Mouse (Mus musculus) cerebellum, postnatal 4 days (tissue): ENCODE results near the gene Fam126b.
"Not testable (repeated sequence)": the region's sequence is repeated elsewhere in the genome, so short reads cannot be mapped to it uniquely, and the experiment has no call there.

Experiments
- DNase-seq, 2 experiments: peaks; one replicate each; pipeline ENCODE4 v3.0.0; 2022; ENCODE audit warnings: low spot score in 2 of 2, mixed read lengths in 1 of 2

Gene Fam126b

GRCm38 (mm10) chr1:58586171-58586997 is at the start of gene Fam126b, which contains the start of gene Ndufb3:
Gene Fam126b, minus strand, starts transcription at chr1:58586323.
Gene Ndufb3, plus strand, starts transcription at chr1:58586384.
- peak; percentile 70 to 86 for DNase-seq

GRCm38 (mm10) chr1:58628847-58629246 is 42.7 kb upstream of the Fam126b start:
- DNase-seq, result not testable (repeated sequence)

- DNase-seq, result no peak
These were observed 36.0 kb upstream of the Fam126b start for GRCm38 (mm10) chr1:58621996-58622748.

- no peak for DNase-seq
These were observed 35.1 kb upstream of the Fam126b start for GRCm38 (mm10) chr1:58621251-58621650.

DNA sequence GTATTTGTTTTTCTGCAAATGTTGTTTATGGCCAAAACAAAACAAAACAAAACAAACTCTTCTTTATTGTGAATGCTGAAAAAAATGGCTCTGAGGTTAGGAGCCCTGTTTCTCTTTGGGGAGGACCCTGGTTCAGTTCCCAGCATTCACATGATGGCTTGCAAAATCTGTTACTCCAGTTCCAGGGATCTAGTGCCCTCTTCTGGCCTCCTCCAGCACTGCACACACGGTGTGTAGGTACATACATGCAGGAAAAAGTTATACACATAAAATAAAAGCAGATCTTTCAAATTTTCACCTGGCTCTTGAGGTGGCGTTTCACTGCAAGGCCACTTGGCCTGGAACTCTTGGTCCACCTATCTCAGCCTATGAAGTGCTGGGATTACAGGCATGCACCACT is 32.6 kb upstream of the Fam126b start:
- no peak for DNase-seq

DNA sequence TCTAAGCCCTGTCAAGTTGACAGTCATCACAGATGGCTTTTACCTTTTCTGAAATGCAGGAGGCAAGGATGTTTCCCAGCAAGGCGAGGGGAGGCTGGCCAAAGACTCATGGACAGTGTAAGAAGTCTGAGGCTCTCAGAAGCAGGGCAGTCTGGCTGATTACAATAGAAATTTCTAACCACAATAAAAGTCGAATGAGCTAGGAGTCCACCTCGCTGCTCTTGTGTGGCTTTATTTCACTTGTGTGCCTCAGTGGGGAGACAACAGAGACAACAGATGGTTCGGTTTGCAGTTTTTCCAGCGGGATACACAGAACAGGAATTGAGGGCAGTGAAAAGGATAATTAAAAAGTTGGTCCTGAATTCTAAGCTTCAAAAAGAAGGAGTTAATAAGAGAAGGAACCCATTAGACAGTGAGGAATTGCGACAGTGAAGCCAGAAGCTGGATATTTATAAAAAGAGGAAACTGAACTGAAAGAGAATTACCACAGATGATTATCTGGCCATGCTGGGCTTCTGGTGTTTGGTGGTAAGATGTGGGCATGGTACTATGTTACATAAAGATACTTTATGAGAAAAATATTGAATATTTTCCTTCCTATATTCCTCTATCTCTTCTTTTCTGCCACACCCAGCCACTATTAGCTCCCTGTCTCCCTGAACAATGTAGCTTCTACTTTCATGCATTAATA is 32.0 kb upstream of the Fam126b start:
- no peak for DNase-seq

DNA sequence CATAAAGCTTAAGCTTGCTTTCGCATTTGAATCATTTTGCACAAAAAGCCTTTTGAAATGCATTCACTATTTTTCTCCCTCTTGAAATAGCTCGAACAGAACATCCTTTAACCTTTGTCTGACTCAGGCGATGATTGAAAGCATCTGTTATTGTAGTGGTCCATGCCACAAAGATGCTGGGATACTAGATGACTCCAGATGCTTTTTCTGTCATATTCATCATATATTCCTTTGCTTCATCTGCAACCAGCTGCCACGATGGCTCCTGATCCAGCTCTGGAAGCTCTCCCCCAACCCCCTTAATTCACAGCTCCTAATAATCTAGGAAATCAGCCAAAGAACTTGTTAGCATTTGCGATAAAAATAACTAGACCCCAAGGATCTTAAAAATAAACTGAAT is 31.0 kb upstream of the Fam126b start:
- no peak for DNase-seq

- no peak for DNase-seq
These were observed 30.1 kb upstream of the Fam126b start for GRCm38 (mm10) chr1:58616176-58616575.

GRCm38 (mm10) chr1:58615146-58615545 is 29.0 kb upstream of the Fam126b start:
- DNase-seq, result no peak

GRCm38 (mm10) chr1:58614424-58614823 is 28.3 kb upstream of the Fam126b start:
- no peak for DNase-seq

DNA sequence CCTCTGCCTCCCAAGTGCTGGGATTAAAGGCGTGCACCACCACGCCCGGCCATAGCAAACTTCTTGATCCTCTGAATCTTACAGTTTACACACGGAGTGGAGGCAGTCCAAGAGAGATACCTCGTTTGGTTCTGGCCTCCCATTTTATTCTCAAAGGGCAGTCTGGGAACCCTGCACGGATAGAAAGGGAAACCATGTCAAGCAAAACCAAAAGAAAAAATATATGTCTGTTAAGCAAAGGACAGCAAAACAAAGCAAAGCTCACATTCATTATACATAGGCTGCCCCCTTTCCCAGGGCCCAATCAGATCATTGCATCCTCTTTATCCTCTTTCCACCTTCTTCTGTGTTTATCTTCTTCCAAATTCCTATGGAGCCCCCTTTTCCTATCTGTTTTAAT is 27.7 kb upstream of the Fam126b start:
- peak in 1 of 2 experiments; percentile 49 for DNase-seq

- no peak for DNase-seq
These were observed 24.5 kb upstream of the Fam126b start for GRCm38 (mm10) chr1:58610611-58611010.

GRCm38 (mm10) chr1:58610166-58610565 is 24.0 kb upstream of the Fam126b start:
- DNase-seq, result no peak

DNA sequence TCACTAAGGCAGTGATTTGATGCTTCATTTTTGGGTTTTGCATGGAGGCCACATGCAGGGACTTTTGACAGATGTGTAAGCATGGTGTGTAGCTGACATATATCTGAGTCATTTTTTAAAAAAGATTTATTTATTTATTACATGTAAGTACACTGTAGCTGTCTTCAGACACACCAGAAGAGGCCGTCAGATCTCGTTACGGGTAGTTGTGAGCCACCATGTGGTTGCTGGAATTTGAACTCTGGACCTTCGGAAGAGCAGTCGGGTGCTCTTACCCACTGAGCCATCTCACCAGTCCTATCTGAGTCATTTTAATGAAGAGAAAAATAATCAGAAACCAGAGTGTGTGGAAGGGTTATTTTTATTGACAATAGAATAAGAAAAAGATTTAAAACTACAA is 23.5 kb upstream of the Fam126b start:
- not testable (repeated sequence) for DNase-seq

DNA sequence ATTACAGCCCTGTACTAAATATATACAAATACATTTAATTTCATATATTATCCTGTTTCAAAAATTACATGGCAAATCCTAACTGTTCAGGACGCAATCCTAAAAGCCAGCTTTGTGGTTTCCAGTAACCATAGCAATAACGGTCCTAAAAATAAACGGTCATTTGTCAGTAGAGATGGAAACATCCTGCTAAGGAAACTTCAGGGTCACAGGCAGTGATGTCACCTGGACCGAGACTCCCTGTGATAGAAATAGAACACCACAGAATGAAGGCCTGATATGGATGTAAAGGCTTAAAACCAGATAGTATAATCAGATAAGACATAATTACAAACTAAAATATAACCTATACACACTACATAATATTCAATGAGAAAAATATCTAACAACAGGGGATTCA is 17.6 kb upstream of the Fam126b start:
- no peak for DNase-seq

GRCm38 (mm10) chr1:58602681-58603080 is 16.6 kb upstream of the Fam126b start:
- DNase-seq, result no peak

DNA sequence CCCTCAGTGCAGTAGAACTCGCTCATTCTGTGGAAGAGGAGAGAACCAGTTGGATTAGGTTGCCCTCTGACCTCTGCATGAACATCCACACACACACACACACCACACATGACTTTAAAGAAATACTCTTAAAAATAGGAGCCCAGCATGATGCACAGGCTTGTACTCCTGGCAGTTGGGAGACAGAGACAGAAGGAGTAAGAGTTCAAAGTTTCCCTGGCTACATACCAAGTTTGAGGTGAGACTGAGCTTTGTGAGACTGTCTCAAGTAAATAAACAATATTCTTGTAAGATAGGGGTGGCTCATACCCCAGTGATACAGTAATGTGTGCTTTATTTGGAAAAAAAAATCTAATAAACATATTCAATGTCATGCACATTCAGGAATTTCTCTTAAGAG is 1.4 kb upstream of the Fam126b start:
- DNase-seq, result no peak

DNA sequence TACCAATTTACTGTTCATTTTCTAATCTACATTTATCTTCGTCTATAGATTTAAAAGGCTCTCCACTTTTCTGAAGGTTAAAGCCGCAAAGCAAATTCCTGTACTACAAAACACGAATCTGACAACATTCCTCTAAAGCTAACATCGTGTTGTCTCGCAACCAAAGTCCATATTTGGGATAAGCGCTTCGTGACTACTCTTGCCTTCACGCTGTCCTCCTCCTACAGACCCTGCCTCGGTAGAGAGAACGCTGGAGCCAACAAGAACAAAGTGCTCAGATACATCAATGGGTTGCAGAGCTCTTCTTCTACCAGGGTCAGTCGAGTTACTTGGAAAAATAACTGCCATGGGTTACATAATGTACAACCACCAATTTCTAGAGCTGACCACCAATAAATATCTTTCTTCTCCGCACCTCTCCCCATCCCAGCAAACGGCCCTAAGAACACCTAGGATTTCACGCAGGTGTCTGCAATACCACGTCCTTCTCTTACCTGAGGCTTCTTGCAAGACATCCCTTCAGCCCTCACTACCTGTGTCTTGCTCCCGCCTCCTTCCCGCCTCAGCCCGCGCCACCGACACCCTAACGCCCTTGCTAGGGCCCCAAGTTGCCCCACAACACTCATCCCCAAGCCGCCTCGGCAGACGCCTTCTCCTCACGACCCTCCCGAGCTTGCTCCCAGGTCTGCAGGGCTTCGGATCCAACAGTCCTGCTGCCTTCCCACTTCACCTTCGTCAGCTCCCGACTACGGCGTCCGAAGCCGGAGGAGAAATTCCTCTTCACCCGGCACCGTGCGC is 551 bp downstream of the Fam126b start:
- DNase-seq, result no peak

GRCm38 (mm10) chr1:58584271-58584670 is 1.9 kb downstream of the Fam126b start:
- DNase-seq, result no peak

DNA sequence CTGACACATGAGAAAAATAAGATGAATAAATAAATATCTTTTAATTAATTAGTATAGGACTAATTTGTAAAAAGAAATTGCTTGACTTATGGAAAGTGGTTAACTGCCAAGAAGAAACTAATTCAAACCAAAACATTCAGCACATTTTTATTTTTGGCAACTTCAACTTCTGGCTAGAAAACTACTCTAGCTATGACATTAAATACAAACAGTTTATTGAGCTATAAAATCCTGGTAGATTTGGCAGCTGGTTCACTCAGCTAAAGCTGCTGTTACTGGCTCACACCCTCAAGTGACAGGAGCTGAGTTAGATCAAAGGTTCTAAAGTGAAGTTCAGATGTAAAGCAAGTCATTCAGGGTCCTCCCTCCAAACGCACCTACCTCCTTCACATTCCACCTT is 3.5 kb downstream of the Fam126b start:
- no peak for DNase-seq

DNA sequence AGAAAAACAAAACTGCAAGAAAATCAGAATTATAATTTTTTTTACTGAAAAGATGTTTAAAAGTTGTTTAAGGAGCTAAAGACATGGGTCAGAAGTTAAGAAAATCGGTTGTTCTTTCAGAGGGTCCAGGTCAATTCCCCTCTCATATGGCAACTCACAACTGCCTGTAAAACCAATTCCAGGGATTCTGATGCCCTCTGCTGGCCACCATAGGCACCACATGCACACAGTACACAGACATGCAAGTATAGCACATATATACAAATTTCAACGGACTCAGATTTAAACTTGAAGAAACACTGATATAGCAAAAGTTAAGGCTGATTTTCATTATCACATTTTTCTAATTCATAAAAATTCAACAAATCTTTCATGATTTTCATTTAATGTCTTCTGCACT is 6.9 kb downstream of the Fam126b start:
- DNase-seq, result peak in 1 of 2 experiments; percentile 11
